Mouse (Mus musculus): ENCODE results near the gene Cap2.

GRCm38 (mm10) chr13:46546846-46547245 lies 45.2 kb downstream of the Cap2 start:
- TF ChIP-seq CTCF (IDR thresholded peaks at IDR 0.05; ENCODE audit: extremely low read depth, insufficient read length, insufficient replicate concordance, low read depth, low read length) (no peak), POLR2A (IDR thresholded peaks at IDR 0.05; ENCODE audit: low read depth, low read length) (no peak)

All from small intestine, adult 2 months (tissue).